Mouse (Mus musculus) CH12.LX (cell line): ENCODE data around the gene Pola2.
A peak's percentile ranks its signal among the peaks of the same experiment; 100 is the strongest.

Experiments
- CHD2 ChIP-seq: IDR thresholded peaks from 2 replicates; pipeline ENCODE4 v1.6.1; 2011; ENCODE audit warnings: low read length, improper control_type of control experiment
- CTCF ChIP-seq, 2 experiments: IDR thresholded peaks in 1 of 2; conservative IDR thresholded peaks in 1 of 2; 2 replicates each; pipeline ENCODE4 v1.5.1; 2011 to 2012; ENCODE audit warnings: low read depth in 2 of 2, low read length in 2 of 2, improper control_type of control experiment in 1 of 2, inconsistent platforms in 1 of 2, mild to moderate bottlenecking in 1 of 2, moderate library complexity in 1 of 2
- HCFC1 ChIP-seq: IDR thresholded peaks from 2 replicates; pipeline ENCODE4 v1.6.1; 2012; ENCODE audit warnings: low read depth, mild to moderate bottlenecking, inconsistent platforms, low read length, improper control_type of control experiment
- KAT2A ChIP-seq: IDR thresholded peaks from 2 replicates; pipeline ENCODE4 v1.6.1; 2012; ENCODE audit warnings: low read length, improper control_type of control experiment, inconsistent platforms; ENCODE audit not compliant: insufficient replicate concordance
- MAZ ChIP-seq: IDR thresholded peaks from 2 replicates; pipeline ENCODE4 v1.6.1; 2012; ENCODE audit warnings: low read depth, mild to moderate bottlenecking, inconsistent platforms, low read length, improper control_type of control experiment, moderate library complexity
- NRF1 ChIP-seq: IDR thresholded peaks from 2 replicates; pipeline ENCODE4 v1.6.1; 2014; ENCODE audit warnings: low read depth, mild to moderate bottlenecking, inconsistent platforms, low read length, improper control_type of control experiment, moderate library complexity
- PAX5 ChIP-seq: IDR thresholded peaks from 2 replicates; pipeline ENCODE4 v1.6.1; 2012; ENCODE audit warnings: low read length, inconsistent platforms, mixed read lengths
- TCF12 ChIP-seq: IDR thresholded peaks from 2 replicates; pipeline ENCODE4 v1.6.1; 2014; ENCODE audit warnings: low read depth, mild to moderate bottlenecking, inconsistent platforms, low read length, improper control_type of control experiment

- TF ChIP-seq TCF12 = no peak
- TF ChIP-seq CHD2 = no peak
- TF ChIP-seq PAX5 = no peak
- TF ChIP-seq MAZ = no peak
- no peak for TF ChIP-seq HCFC1
- TF ChIP-seq NRF1 = no peak
- peak; percentile 85 to 89 for TF ChIP-seq CTCF (conservative IDR thresholded peaks at IDR 0.05 in 1 of 2, IDR thresholded peaks at IDR 0.05 in 1 of 2; ENCODE audit: low read depth in 2 of 2, low read length in 2 of 2)
- TF ChIP-seq KAT2A = no peak
These were observed 7.3 kb downstream of the Pola2 start for GRCm38 (mm10) chr19:5956685-5957084.
